In genomic region chr15:8625370-8625769, GRCm38 (mm10) we compare ENCODE assay signal across 8 mouse cellular contexts.
DNase-seq lines count a peak whose midpoint lies in the region; ATAC-seq and TF ChIP-seq lines count a peak whose summit lies in the region.

No protein-coding gene starts in this region.

- no peak overlapping the region for H3K9ac ChIP-seq in kidney, postnatal 0 days (ENCODE audit: low read depth, low read length)
- no peak overlapping the region for H3K9ac ChIP-seq in stomach, embryonic 15.5 days

- WGBS in kidney, postnatal 0 days, result 43% methylated on average over 7 of the region's 7 CpGs
- 43% methylated on average over 7 of the region's 7 CpGs for WGBS in stomach, embryonic 15.5 days

- H3K4me2 ChIP-seq in kidney, postnatal 0 days (ENCODE audit: low read length), result no peak overlapping the region
- H3K4me2 ChIP-seq in stomach, embryonic 15.5 days, result no peak overlapping the region

- no peaks in the 10 kb centered on the region for H3K27me3 ChIP-seq in kidney, postnatal 0 days (ENCODE audit: insufficient read depth, low read length)
- H3K27me3 ChIP-seq in stomach, embryonic 15.5 days (replicated peaks), result 0 out of 2 replicates have a peak, but pooled peaks cover 4% of the 10 kb centered on the region

- no peak overlapping the region for H3K27ac ChIP-seq in layer of hippocampus, adult 2 months
- H3K27ac ChIP-seq in kidney, postnatal 0 days, result no peak overlapping the region
- H3K27ac ChIP-seq in stomach, embryonic 15.5 days, result no peak overlapping the region

- peak; percentile 64 for DNase-seq in adrenal gland, postnatal 10 days
- DNase-seq in adrenal gland, adult 18-20 months (ENCODE audit: low spot score in 2 of 2), result no peak
- peak; percentile 47 to 58 for DNase-seq in layer of hippocampus, adult 2 months (ENCODE audit: low spot score in 2 of 2)
- DNase-seq in layer of hippocampus, adult 9-11 months, result no peak
- peak; percentile 7 for DNase-seq in c-Kit-positive CD71-positive TER-119-positive erythroid progenitor cells, embryonic 14.5 days (ENCODE audit: low spot score)
- DNase-seq in kidney, postnatal 0 days (ENCODE audit: low spot score), result peak; percentile 64

- TF ChIP-seq CTCF in layer of hippocampus, adult 2 months (conservative IDR thresholded peaks at IDR 0.05), result peak; percentile 86
- peak; percentile 83 for TF ChIP-seq CTCF in kidney, postnatal 0 days (IDR thresholded peaks at IDR 0.05; ENCODE audit: low read depth)

- H3K9me3 ChIP-seq in kidney, postnatal 0 days (replicated peaks; ENCODE audit: low read length), result no peaks in the 10 kb centered on the region
- H3K9me3 ChIP-seq in stomach, embryonic 15.5 days, result no peaks in the 10 kb centered on the region

- no peak overlapping the region for H3K4me3 ChIP-seq in layer of hippocampus, adult 2 months
- H3K4me3 ChIP-seq in kidney, postnatal 0 days (replicated peaks; ENCODE audit: low read depth, low read length), result no peak overlapping the region
- no peak overlapping the region for H3K4me3 ChIP-seq in stomach, embryonic 15.5 days (replicated peaks)

- ATAC-seq in kidney, postnatal 0 days (replicated peaks; ENCODE audit: low FRiP score, low read depth), result 0 out of 2 replicates have a peak, but pooled peaks have one; percentile 12
- ATAC-seq in megakaryocyte-erythroid progenitor cell, adult 5-6 weeks (replicated peaks; ENCODE audit: low FRiP score, low TSS enrichment, poor library complexity, severe bottlenecking), result peak; percentile 62
- 0 out of 2 replicates have a peak, but pooled peaks have one; percentile 30 for ATAC-seq in stomach, embryonic 15.5 days (ENCODE audit: insufficient read depth, low FRiP score, low read depth)

- no peaks in the 10 kb centered on the region for H3K4me1 ChIP-seq in kidney, postnatal 0 days (replicated peaks; ENCODE audit: insufficient read depth, low read length)
- peaks cover 9% of the 10 kb centered on the region; the same call in 1 of the 2 replicates for H3K4me1 ChIP-seq in stomach, embryonic 15.5 days

- no peaks in the 10 kb centered on the region for H3K36me3 ChIP-seq in kidney, postnatal 0 days (ENCODE audit: insufficient read depth, low read length)
- no peaks in the 10 kb centered on the region for H3K36me3 ChIP-seq in stomach, embryonic 15.5 days

Comparison
In these comparisons a context has a peak if more than half of its experiments do, and no peak if none do; other contexts are left out.
1. DNase-seq: peak in adrenal gland, postnatal 10 days (single experiment), layer of hippocampus, adult 2 months (2 of 2), c-Kit-positive CD71-positive TER-119-positive erythroid progenitor cells, embryonic 14.5 days (single experiment) and kidney, postnatal 0 days (single experiment); none in adrenal gland, adult 18-20 months (0 of 2) and layer of hippocampus, adult 9-11 months (single experiment).
2. ATAC-seq: peak in every context shown above with its lines; median percentile 62 in megakaryocyte-erythroid progenitor cell, adult 5-6 weeks; 30 in stomach, embryonic 15.5 days; 12 in kidney, postnatal 0 days.